Mouse (Mus musculus) kidney, adult 11 months (tissue): ENCODE results near the gene Nppa.

ENCODE experiments used
- DNase-seq: peaks from one replicate; pipeline ENCODE4 v3.0.0; 2022

The Nppa gene

DNA sequence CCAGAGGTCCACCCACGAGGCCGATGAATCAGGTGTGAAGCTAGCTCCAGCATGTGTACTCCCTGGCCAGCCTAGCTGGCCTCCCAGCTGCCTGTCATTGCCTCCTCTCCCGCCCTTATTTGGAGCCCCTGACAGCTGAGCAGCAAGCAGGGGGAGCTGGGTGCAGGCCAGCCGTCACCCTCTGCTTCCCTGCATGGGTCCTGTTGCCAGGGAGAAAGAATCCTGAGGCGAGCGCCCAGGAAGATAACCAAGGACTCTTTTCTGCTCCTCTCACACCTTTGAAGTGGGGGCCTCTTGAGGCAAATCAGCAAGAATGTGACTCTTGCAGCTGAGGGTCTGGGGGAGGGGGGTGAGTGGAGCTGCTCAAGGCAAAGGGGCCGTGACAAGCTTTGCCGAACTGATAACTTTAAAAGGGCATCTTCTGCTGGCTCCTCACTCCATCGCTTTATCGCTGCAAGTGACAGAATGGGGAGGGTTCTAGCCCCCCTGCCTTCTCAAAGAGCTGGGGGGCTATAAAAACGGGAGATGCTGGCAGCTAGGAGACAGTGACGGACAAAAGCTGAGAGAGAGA is at the start of gene Nppa:
TSS of gene Nppa (plus strand) at position 521 of the 571 bp plus-strand sequence.
- DNase-seq: no peak

GRCm38 (mm10) chr4:147953590-147953989 is 46.9 kb upstream of the Nppa start:
- DNase-seq: no peak

- DNase-seq: no peak
Measured at GRCm38 (mm10) chr4:147957141-147957540, 43.4 kb upstream of the Nppa start.

DNA sequence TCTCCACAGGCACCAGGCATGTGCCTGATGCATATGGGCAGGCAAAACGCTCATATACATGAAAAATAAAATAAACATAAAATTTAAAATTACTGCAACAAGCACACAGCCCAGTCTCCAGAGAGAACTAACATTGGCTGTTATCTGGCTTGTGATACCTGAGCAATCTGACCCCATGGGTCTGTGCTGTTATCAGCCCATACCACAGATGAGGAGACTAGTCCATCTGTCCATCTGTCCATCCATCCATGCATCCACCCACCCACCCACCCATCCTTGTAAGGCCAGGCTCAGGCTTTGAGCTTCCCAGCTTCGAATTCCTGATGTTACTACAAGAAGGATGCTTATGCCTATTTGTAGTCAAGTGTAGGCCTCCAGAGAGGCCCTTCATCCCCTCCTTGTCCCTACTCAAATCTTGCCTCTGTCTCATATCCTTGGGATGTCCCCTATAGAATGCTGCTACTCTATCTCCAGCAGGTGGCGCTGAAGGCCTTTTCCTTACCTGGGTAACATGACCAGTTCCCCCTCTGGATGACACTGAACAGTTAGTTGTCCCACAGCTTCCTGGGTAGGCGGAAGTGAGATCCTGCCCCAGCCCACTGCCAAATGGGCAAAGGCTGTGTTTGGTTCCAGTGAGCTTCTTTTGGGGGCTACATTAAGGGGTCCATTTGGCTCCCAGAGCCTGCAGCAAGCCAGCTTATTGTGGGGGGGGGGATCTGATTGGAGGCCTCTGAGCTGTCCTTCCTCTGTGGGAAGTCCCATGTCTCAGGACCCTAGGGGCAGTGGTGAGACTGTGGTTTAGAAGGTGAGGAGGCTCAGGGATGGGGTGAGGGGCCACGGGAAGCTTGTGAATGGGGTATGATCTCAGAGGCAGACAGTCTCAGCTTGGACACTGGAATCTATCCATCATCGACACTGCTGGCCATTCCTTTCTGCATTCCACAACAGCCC is 40.4 kb upstream of the Nppa start:
- DNase-seq: peak; percentile 60

GRCm38 (mm10) chr4:147962781-147963180 is 37.7 kb upstream of the Nppa start:
- DNase-seq: no peak

DNA sequence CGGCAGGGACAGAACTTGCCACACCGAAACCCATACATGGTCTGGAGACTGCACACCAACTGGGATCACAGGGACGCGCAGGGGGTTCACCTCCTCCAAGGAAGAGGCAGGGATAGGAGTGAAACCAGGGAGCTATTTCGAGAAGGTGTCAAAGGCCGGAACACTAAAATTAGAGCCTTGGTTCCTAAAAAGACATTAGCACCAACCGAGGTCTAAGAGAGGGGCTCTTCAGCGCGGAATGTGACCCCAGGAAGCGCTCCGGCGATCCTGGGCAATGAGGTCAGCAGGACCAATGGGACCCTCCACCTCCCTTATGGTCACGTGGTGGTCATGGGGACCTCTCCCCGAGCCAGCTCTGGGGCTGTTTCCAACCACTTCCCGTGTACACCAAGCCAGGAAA is 36.9 kb upstream of the Nppa start:
- DNase-seq: no peak

GRCm38 (mm10) chr4:147965712-147966111 is 34.8 kb upstream of the Nppa start:
- peak; percentile 64 for DNase-seq

DNA sequence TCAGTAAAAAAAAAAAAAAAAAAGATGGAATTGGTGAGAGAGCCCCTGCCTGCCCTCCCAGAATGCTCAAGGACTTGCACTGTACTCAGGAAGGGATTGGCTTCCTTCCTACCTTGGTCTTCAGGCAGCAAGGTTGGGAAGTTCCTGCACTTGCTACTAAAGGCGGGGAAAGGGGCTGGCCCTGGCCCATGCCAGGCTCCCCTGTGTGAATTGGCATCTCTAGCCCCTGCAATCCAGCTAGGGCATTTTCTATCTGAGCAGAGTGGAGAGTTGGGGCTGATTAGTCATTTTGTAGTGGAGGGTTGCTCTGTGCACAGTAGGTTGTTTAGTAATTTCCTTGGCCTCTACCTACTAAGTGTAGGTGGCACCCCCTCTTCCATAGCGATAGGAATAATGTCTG is 31.7 kb upstream of the Nppa start:
- DNase-seq: no peak

GRCm38 (mm10) chr4:147969337-147969736 is 31.2 kb upstream of the Nppa start:
- no peak for DNase-seq

GRCm38 (mm10) chr4:147976237-147976636 is 24.3 kb upstream of the Nppa start:
- no peak for DNase-seq

GRCm38 (mm10) chr4:147977726-147978125 is 22.8 kb upstream of the Nppa start:
- peak; percentile 63 for DNase-seq

DNA sequence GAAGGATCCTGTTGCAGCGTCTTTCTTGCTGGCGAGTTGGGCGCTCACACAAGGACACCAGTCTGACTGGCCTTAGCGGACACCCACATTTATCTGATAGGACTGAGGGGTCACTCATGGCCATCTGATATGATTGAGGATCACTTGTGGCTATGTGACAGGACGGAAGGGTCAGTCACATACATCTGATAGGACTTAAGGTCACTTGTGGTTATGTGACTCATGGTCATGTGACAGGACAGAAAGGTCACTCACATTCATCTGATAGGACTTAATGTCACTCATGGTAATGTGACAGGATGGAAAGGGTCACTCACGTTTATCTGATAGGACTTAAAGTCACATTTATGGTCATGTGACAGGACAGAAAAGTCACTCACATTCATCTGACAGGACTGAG is 22.1 kb upstream of the Nppa start:
- no peak for DNase-seq

DNA sequence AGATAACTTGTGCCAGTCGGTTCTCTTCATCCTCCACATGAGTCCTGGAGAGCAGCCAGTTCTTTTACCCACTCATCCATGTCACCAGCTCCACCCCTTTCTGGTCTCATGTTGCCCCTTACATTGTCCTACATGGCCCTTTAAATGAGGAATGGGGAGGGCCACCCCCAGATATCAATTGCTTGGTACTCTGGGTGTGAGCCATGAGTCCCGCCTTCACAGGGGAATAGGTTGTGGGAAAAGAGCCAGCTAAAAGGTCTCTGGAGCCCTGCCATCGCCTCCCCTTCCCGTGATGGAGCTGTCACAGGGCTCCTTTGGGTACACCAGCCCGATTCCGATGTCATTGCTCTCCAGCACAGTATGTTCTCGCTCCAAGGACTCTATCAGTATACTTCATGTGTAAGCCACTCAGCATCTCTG is 21.1 kb upstream of the Nppa start:
- no peak for DNase-seq

GRCm38 (mm10) chr4:147985205-147986132 is 15.1 kb upstream of the Nppa start, which contains the start of gene Nppb:
Gene Nppb, plus strand, starts transcription at chr4:147985788.
- peak; percentile 25 for DNase-seq

DNA sequence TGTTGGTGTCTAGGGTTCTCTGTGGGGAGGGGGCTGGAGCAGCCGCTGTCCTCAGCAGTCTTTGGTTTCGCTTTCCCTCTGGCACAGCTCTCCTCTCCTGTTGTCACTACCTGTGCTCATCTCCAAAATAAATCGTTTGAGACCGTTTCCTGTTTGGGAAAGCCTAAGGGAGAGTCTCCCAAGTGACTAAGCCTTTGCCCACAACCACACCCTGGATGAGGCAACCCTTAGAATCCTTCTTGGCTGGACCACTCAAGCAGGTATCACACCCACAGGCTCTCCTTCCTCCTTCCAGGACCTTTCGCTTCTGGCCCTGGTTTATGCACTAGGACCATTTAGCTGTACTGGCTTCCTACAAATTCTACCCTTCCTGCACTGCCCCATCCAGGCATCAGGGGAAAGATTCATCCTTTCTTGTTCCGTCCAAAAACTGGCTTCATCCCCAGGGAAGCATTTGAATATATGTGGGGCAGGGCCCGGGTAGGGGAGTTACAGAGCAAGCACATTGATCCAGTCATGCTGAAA is 6.9 kb upstream of the Nppa start:
- no peak for DNase-seq

GRCm38 (mm10) chr4:147995311-147995710 is 5.2 kb upstream of the Nppa start:
- DNase-seq: no peak

- no peak for DNase-seq
Measured at GRCm38 (mm10) chr4:148001013-148001789, 679 bp downstream of the Nppa start.

- DNase-seq: no peak
Measured at GRCm38 (mm10) chr4:148001866-148002265, 1.3 kb downstream of the Nppa start.

DNA sequence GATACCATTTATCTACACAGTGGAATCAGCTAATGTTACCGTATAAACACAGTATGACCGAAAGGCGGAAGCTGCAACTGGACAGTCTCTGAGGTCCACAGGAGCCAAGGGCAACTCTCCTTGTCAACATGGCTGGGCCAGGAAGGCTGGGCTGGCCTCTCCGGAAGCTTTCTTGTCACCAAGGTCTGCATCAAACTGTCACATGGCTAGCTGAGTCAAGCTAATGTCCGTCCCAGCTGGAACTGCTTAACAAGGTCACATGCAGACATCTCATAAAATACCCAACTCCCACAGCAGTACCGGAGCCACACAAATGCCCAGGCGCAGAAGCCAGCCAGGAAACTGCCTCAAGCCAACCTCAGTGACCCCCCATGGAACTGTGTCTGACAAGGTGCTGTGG is 3.8 kb downstream of the Nppa start:
- DNase-seq: peak; percentile 34

GRCm38 (mm10) chr4:148008412-148008811 is 7.9 kb downstream of the Nppa start:
- DNase-seq: peak; percentile 43

DNA sequence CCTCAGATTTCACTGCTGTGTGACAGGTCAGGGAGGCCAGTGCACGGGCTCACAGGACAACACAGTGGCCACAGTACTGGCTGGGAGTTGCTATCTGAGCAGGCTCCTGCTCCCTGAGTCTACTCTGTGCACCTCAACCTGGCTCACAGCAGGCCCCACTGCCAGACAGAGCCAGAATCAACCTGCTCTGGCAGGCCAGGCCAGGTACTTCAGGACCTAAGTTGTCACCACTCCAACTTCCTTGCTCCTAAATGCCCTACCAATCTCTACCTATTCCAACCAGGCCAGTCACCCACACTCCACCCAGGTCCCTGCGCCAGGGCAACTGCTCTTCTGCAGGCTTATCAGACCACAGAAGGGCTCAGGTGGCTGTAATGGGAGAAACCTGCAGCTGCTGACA is 9.1 kb downstream of the Nppa start:
- DNase-seq: peak; percentile 71

DNA sequence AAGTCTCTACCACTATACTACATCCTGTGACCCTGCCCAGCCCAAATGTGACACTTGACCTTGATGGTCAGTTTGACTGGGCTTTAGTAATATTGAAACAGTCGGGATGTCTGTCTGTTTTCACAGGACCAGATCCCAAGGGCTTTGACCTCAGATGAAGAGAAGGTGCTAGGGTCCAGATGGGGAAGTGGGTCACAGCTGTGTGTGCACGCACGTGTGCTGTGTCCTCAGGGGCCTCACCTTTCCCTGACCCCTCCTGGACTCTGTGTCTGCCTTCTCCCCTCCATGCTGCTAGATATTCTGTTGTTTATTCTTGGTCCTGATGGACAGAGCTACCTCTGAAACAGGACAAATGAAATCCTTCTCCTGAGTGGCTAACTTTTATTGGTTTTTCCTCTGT is 10.8 kb downstream of the Nppa start:
- DNase-seq: no peak
